Mouse (Mus musculus): Measurements from ENCODE around the gene Dtx4. TPM values are rescaled to one million over a fixed set of nuclear protein-coding genes. Genes with fewer than 3 reads are reported as not detected.
A peak's percentile ranks its signal among the peaks of the same experiment; 100 is the strongest.

Dtx4 gene
- polyA plus RNA-seq, 1 experiment = 50.1 TPM

DNA sequence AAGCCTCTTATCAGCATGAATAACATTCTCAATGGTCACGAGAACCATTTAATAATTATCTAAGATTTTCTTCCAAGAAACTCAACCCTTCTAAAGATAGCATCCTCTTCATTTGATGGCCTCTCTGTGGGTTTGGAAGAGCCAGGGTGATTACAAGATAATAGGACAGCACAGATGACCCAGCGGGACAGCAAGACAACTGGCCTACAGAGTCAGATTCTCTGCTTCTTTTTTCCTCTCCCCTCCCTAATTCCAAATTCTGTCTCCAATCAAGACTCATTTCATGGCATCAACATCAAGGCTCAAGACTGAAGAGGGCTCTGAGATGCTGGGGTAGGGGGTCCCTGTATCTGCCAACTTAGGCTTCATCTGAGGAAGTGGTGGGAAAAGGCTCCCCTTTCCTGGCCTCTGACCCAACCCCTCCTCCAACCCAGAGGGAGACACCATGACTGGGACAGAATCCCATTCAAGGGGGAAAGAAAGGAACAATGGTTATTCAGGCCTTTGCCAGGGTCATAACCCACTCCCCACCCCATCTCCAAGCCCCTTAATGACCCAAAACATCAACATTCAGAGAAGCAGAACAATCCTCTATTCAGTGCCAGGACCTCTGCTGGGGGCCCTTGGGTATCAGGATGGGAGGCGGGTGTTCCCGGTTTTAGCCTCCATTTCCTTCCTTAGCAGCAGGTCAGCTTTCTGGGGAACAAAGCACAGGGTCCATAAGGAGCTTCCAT lies 7.6 kb downstream of the Dtx4 start:
- peak; percentile 50 for DNase-seq (ENCODE audit: low read depth)
- TF ChIP-seq CTCF (IDR thresholded peaks at IDR 0.05; ENCODE audit: borderline replicate concordance, extremely low read depth, insufficient read depth, insufficient read length) = no peak
- TF ChIP-seq POLR2A (IDR thresholded peaks at IDR 0.05; ENCODE audit: borderline replicate concordance, extremely low read depth, insufficient read depth, insufficient read length, poor library complexity, severe bottlenecking) = no peak

DNA sequence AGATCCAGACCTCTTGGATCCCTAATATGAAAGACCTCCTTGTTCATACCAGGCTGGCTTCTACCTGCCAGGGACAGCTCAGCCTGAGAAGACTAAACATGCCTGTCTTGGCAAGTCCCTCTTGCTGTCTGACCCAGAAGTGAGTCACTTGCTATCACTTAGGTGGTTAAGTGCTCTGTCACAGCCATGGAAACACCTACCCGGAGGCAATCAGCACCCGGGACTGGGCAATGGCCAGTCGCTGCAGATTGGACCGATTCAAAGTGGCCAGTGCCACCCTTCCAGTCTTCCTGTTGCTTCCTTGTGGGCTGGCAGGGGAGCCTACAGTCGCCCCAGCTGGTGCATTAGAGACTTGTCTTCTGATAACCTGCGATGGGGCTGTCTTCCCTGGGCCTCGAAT lies 9.6 kb downstream of the Dtx4 start:
- DNase-seq (ENCODE audit: low read depth) = no peak
- TF ChIP-seq POLR2A (IDR thresholded peaks at IDR 0.05; ENCODE audit: borderline replicate concordance, extremely low read depth, insufficient read depth, insufficient read length, poor library complexity, severe bottlenecking) = no peak
- no peak for TF ChIP-seq CTCF (IDR thresholded peaks at IDR 0.05; ENCODE audit: borderline replicate concordance, extremely low read depth, insufficient read depth, insufficient read length)

DNA sequence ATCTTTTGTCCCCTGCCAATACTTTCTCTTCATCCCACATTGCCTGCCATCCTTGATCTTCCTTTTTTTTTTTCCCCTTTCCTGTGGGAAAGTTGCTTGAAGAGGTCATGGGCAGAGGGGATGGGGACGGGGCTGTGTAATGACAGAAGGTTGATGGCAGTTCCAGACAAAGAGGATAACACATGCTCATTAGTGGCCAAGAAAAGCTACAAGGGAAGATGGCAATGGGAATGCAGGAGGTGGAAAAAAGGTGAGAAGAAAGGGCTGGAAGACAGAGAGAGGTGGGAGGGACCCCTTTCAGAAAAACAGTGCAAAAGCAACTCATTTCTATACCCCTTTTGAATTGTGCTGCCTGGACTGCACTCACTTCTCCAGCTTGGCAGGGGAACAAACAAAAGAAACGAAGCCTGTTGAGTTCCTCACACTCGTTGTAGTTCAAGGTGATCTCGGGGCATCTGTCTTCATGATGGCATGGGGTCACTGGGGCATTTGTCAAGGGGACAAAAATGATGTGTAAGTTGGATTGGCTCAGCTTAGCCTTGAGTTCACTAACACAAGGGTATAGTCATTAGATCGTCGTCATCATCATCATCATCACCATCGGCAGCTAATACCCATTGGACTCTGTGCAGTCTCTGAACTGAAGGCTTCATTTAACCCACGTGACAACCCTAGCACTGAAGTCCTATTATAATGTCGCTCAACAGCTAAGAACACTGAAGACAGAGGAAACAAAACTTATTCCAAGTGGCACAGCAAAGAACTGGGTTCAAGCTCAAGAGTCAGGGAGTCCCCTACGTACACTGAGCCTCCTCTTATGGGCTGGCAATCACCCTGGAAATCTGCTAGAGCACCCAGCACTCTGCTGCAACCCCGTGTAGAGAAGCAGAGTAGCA lies 11.3 kb downstream of the Dtx4 start:
- DNase-seq (ENCODE audit: low read depth) = no peak
- TF ChIP-seq CTCF (IDR thresholded peaks at IDR 0.05; ENCODE audit: borderline replicate concordance, extremely low read depth, insufficient read depth, insufficient read length) (no peak), POLR2A (IDR thresholded peaks at IDR 0.05; ENCODE audit: borderline replicate concordance, extremely low read depth, insufficient read depth, insufficient read length, poor library complexity, severe bottlenecking) (no peak)

DNA sequence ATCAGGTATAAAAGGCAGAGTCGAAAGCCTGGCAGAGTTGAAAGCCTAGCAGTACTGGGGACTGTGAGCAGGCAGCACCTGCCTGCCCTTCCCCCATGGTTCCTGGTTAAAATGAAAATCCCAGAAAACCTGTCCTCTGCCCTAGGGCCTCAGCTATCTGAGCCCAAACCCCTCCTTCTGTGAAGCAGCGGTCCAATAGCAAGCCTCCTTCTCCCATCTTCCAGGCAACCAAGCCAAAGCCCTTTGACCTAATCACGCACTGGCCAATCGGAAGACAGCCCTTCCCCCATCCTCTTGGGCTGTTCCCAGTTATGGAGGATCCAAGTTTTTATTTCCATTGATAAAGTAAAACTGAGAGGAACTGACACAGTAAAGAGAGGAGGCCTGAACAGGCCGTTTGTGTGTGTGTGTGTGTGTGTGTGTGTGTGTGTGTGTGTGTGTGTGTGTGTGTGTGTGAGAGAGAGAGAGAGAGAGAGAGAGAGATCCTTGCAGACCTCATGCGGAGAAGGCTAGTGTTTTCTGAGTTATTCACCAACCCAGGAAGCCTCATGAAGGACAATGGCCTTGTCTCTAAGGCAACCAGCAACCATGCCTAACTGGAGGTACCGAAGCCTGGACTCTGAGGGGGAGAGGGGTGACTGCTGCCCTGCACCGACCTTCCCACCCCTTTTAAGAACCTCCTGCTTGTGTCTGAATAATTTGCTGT lies 12.1 kb downstream of the Dtx4 start:
- DNase-seq (ENCODE audit: low read depth) = peak; percentile 91
- no peak for TF ChIP-seq CTCF (IDR thresholded peaks at IDR 0.05; ENCODE audit: borderline replicate concordance, extremely low read depth, insufficient read depth, insufficient read length)
- TF ChIP-seq POLR2A (IDR thresholded peaks at IDR 0.05; ENCODE audit: borderline replicate concordance, extremely low read depth, insufficient read depth, insufficient read length, poor library complexity, severe bottlenecking) = no peak

DNA sequence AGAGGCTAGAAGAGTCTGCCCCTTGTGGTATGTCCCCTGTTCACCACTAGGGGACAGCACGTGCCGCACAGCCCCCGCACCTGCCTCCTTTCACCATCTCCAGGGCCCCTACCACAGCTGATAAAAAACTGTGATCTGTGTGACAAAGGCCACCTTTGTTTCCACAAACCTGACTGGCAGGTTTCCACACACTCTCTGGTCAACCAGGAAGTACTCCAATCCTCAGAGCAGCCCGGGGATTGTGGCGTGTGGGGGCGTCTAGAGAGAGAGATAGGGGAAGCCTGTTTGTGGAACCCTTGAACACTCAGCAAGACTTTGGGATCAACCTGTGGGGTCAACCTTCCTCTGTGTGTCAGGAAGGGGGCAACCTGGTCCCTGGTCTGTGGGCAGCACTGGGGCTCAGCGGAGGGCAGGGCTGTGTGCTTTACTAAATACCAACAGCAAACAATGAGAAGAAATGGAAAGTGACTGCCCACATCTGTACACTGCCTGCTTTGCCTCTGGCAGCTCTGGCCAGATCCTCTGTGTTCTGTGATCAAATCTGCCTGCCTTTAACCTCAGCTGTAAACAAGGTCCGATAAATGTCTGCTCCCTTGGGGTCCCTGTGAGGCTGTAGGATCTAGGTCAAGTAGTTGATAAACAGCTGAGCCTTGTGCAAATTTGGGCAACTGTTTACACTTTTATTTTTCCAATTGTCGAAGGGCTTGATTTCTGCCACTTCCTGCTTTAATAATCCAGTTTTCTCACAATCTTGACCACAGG lies 12.9 kb downstream of the Dtx4 start:
- DNase-seq (ENCODE audit: low read depth) = peak; percentile 52
- TF ChIP-seq CTCF (IDR thresholded peaks at IDR 0.05; ENCODE audit: borderline replicate concordance, extremely low read depth, insufficient read depth, insufficient read length) (peak; percentile 75), POLR2A (IDR thresholded peaks at IDR 0.05; ENCODE audit: borderline replicate concordance, extremely low read depth, insufficient read depth, insufficient read length, poor library complexity, severe bottlenecking) (no peak)

DNA sequence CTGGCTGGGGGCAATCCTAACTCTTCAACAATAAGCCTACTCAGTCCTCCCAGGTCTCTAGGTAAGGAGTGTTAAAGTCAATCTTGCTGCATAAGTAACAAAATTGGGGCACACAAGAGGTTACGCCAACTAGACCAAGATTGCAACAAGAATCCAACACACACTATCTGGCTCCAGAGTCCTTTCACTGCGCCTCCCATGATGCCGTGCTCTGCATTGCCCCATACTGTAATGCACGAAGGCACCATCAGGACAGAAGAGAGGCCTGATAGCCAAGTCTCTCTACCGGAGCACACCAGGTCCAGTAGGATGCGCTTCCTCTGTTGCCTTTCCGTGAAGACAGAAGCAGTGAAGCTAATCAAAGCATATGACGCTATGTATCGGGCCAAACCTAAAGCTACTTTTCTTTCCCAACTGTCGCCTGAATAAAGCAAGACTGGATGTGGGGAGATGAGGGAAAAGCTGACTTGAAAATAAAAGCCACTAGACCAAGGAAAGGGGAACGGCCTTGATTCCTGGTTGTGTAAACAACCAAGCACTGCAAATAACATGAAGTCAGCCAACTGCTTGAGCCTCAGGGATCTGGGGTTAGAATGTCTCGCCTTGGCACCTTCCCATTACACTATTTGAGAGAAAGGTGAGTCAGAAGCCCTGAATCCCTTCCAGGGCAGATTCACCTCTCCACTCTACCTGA lies 13.6 kb downstream of the Dtx4 start:
- DNase-seq (ENCODE audit: low read depth) = no peak
- TF ChIP-seq POLR2A (IDR thresholded peaks at IDR 0.05; ENCODE audit: borderline replicate concordance, extremely low read depth, insufficient read depth, insufficient read length, poor library complexity, severe bottlenecking) (no peak), CTCF (IDR thresholded peaks at IDR 0.05; ENCODE audit: borderline replicate concordance, extremely low read depth, insufficient read depth, insufficient read length) (no peak)

DNA sequence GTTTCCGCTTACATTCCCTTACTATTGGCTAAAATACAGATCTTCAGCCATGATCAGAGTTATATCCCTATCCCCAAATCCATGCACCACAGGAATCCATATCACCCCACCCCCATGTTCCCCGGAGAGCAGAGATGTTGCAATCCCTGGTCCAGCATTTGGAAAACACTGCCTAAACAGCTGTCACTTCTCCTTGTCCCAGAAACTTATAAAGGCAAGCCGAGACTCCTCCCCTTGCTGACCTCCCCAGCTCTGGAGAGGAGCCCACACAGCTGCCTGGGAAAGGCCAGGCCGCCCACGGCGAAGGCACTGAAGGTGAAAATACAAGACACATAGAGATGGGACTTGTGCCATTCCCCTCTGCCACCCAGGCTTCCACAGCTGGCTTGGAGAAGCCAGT lies 14.4 kb downstream of the Dtx4 start:
- DNase-seq (ENCODE audit: low read depth) = no peak
- TF ChIP-seq CTCF (IDR thresholded peaks at IDR 0.05; ENCODE audit: borderline replicate concordance, extremely low read depth, insufficient read depth, insufficient read length) = no peak
- no peak for TF ChIP-seq POLR2A (IDR thresholded peaks at IDR 0.05; ENCODE audit: borderline replicate concordance, extremely low read depth, insufficient read depth, insufficient read length, poor library complexity, severe bottlenecking)

DNA sequence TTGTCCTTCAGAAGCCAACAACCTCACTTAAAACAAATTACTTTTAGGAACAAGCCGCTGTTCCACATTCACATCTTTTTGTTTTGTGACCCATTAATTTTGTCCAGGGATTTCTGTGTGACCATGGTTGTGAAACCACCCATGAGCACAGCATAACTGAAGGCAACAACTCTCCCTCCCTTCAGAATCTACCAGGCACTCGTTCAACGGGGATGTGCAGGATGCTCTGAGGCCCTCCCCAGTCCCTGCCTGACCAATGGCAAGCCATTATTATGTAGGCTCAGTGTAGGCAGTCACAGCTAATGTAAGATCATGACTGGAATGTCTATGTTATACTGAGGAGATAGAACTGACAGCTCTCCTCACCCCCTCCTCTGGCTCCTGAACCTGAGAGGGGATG lies 15.6 kb downstream of the Dtx4 start:
- DNase-seq (ENCODE audit: low read depth) = no peak
- TF ChIP-seq POLR2A (IDR thresholded peaks at IDR 0.05; ENCODE audit: borderline replicate concordance, extremely low read depth, insufficient read depth, insufficient read length, poor library complexity, severe bottlenecking) (no peak), CTCF (IDR thresholded peaks at IDR 0.05; ENCODE audit: borderline replicate concordance, extremely low read depth, insufficient read depth, insufficient read length) (no peak)

DNA sequence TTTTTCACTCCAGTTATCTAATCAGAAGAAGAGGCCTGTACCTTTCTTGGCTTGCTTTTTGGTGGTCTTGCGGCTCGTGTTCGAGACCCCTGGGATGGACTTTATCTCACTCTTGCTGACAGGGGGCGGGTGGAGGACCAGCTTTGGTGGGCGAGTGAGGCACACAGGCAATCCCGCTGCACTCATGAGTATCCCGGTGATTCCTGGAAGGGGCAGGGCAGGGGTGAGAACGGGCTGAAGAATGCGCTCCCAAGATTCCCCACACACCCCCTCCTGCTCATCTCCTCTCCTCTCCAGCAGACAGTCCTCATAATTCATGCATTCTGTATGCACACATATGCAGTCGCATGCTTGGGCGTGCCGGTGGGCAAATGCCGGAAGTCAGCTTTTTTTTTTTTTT lies 16.0 kb downstream of the Dtx4 start:
- DNase-seq (ENCODE audit: low read depth) = no peak
- no peak for TF ChIP-seq CTCF (IDR thresholded peaks at IDR 0.05; ENCODE audit: borderline replicate concordance, extremely low read depth, insufficient read depth, insufficient read length)
- TF ChIP-seq POLR2A (IDR thresholded peaks at IDR 0.05; ENCODE audit: borderline replicate concordance, extremely low read depth, insufficient read depth, insufficient read length, poor library complexity, severe bottlenecking) = no peak

DNA sequence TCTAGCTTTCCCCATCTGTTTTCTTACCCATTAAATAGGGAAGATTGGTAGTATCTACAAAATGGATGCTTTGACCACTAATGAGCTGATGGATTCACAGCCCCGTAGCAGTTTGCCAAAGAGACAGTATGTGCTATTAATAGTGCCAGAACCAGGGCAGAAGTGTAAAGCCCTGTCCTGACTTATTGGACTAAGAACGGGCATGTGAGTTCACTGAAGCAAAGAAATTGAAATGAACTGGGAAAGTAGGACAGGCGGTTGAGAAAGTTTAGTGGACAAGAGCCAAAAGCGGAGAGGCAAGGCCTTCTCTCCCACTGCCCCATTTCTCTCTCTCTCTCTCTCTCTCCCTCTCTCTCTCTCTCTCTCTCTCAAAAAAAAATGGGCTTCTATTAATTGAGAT lies 17.0 kb downstream of the Dtx4 start:
- TF ChIP-seq POLR2A (IDR thresholded peaks at IDR 0.05; ENCODE audit: borderline replicate concordance, extremely low read depth, insufficient read depth, insufficient read length, poor library complexity, severe bottlenecking) = no peak
- no peak for TF ChIP-seq CTCF (IDR thresholded peaks at IDR 0.05; ENCODE audit: borderline replicate concordance, extremely low read depth, insufficient read depth, insufficient read length)
- peak; percentile 41 for DNase-seq (ENCODE audit: low read depth)
